Mouse (Mus musculus): ENCODE measurements around the gene Abcd3.

- no peak for TF ChIP-seq CTCF (IDR thresholded peaks at IDR 0.05; ENCODE audit: low read depth)
- TF ChIP-seq EP300 (IDR thresholded peaks at IDR 0.05; ENCODE audit: low read depth): no peak
Measured at GRCm38 (mm10) chr3:121824319-121824718, 9.2 kb upstream of the Abcd3 start.
